Mouse (Mus musculus) fibroblast of lung, adult 2 months (primary cell): ENCODE data around the gene Flna.
A peak's percentile ranks its signal among the peaks of the same experiment; 100 is the strongest.
"Not testable (repeated sequence)": the region's sequence is repeated elsewhere in the genome, so short reads cannot be mapped to it uniquely, and the experiment has no call there.

Source experiments
- DNase-seq: peaks from one replicate; pipeline ENCODE4 v3.0.0-alpha.2; 2011; ENCODE audit warnings: low read depth

Flna gene

GRCm38 (mm10) chrX:74246213-74246681 is 3.4 kb downstream of the Flna start:
- DNase-seq, result no peak

GRCm38 (mm10) chrX:74245687-74246086 is 3.9 kb downstream of the Flna start:
- DNase-seq, result no peak

- no peak for DNase-seq
Measured at GRCm38 (mm10) chrX:74245107-74245506, 4.5 kb downstream of the Flna start.

- peak; percentile 82 for DNase-seq
Measured at GRCm38 (mm10) chrX:74244614-74245083, 5.0 kb downstream of the Flna start.

- no peak for DNase-seq
Measured at GRCm38 (mm10) chrX:74243807-74244206, 5.8 kb downstream of the Flna start.

GRCm38 (mm10) chrX:74243396-74243795 is 6.2 kb downstream of the Flna start:
- no peak for DNase-seq

- DNase-seq, result no peak
Measured at GRCm38 (mm10) chrX:74240332-74240731, 9.3 kb downstream of the Flna start.

- no peak for DNase-seq
Measured at GRCm38 (mm10) chrX:74233196-74233595, 16.4 kb downstream of the Flna start.

GRCm38 (mm10) chrX:74230038-74230437 is 19.6 kb downstream of the Flna start:
- DNase-seq, result no peak

- DNase-seq, result not testable (repeated sequence)
Measured at GRCm38 (mm10) chrX:74220099-74220498, 29.5 kb downstream of the Flna start.

GRCm38 (mm10) chrX:74219449-74219848 is 30.2 kb downstream of the Flna start:
- no peak for DNase-seq

- peak; percentile 42 for DNase-seq
Measured at GRCm38 (mm10) chrX:74218496-74218895, 31.1 kb downstream of the Flna start.

GRCm38 (mm10) chrX:74203556-74203955 is 46.1 kb downstream of the Flna start:
- no peak for DNase-seq

- no peak for DNase-seq
Measured at GRCm38 (mm10) chrX:74176959-74177358, 72.7 kb downstream of the Flna start, which contains the start of gene Tktl1. Tktl1 (plus strand) TSS chrX:74177259.
